Mouse (Mus musculus) liver, postnatal 0 days (tissue): ENCODE results near the gene Bahcc1.

ENCODE experiments used
- CTCF ChIP-seq: sonication (generic); IDR thresholded peaks from 2 replicates; pipeline ENCODE4 v1.5.1; 2016; ENCODE audit warnings: antibody characterized with exemption, low read depth
- EP300 ChIP-seq: IDR thresholded peaks from 2 replicates; pipeline ENCODE4 v1.6.1; 2016; ENCODE audit warnings: antibody characterized with exemption, low read depth, mild to moderate bottlenecking

- TF ChIP-seq CTCF: no peak
- no peak for TF ChIP-seq EP300
Observed at GRCm38 (mm10) chr11:120307132-120307413, 74.3 kb downstream of the Bahcc1 start.
